Mouse (Mus musculus) yolk sac, embryonic 10.5 days (tissue): ENCODE results near the gene Gm20854.
"Not testable (repeated sequence)": the region's sequence is repeated elsewhere in the genome, so short reads cannot be mapped to it uniquely, and the experiment has no call there.

ENCODE experiments used
- DNase-seq: peaks from one replicate; pipeline ENCODE4 v3.0.0-alpha.2; 2017; ENCODE audit warnings: low spot score

Gm20854 gene

GRCm38 (mm10) chrY:85530808-85531207 lies at the start of gene Gm20854:
Gene Gm20854, minus strand, starts transcription at chrY:85530908.
- DNase-seq = not testable (repeated sequence)
